Mouse (Mus musculus) Muller cell, postnatal 12 days (primary cell): ENCODE measurements around the gene Hif1an.

Experiments
- DNase-seq: peaks from one replicate; pipeline ENCODE4 v3.0.0-alpha.2; 2015; ENCODE audit errors: inconsistent ontology term

Gene Hif1an

GRCm38 (mm10) chr19:44564006-44564405, 1.4 kb downstream of the Hif1an start:
- DNase-seq = no peak

GRCm38 (mm10) chr19:44567763-44568162, 5.1 kb downstream of the Hif1an start:
- no peak for DNase-seq

GRCm38 (mm10) chr19:44576275-44576674, 13.6 kb downstream of the Hif1an start:
- DNase-seq = no peak

GRCm38 (mm10) chr19:44578038-44578437, 15.4 kb downstream of the Hif1an start:
- DNase-seq = no peak

- no peak for DNase-seq
Measured at GRCm38 (mm10) chr19:44582103-44582502, 19.5 kb downstream of the Hif1an start.

- DNase-seq = peak; percentile 88
Measured at GRCm38 (mm10) chr19:44582638-44583309, 20.1 kb downstream of the Hif1an start.

- DNase-seq = no peak
Measured at GRCm38 (mm10) chr19:44588036-44588435, 25.4 kb downstream of the Hif1an start.

GRCm38 (mm10) chr19:44589591-44590223, 27.1 kb downstream of the Hif1an start:
- DNase-seq = no peak

GRCm38 (mm10) chr19:44590992-44591391, 28.3 kb downstream of the Hif1an start:
- DNase-seq = no peak

GRCm38 (mm10) chr19:44591638-44592037, 29.0 kb downstream of the Hif1an start:
- no peak for DNase-seq

GRCm38 (mm10) chr19:44594180-44594579, 31.5 kb downstream of the Hif1an start:
- no peak for DNase-seq

GRCm38 (mm10) chr19:44618166-44618565, 55.5 kb downstream of the Hif1an start:
- no peak for DNase-seq
